Mouse (Mus musculus) thymus, postnatal 10 days (tissue): ENCODE data around the gene Gnat2.

Experiments used
- DNase-seq, 2 experiments: peaks; one replicate each; pipeline ENCODE4 v3.0.0; 2021; ENCODE audit warnings: low spot score in 2 of 2

Gnat2 gene

GRCm38 (mm10) chr3:108092536-108093115 is at the start of gene Gnat2:
Gnat2 (plus strand) TSS chr3:108092789.
- DNase-seq, result no peak

GRCm38 (mm10) chr3:108044394-108045140 is 48.0 kb upstream of the Gnat2 start, which contains the start of gene Gstm4:
Gstm4 (minus strand) TSS chr3:108044894.
- peak; percentile 73 to 75 for DNase-seq

GRCm38 (mm10) chr3:108046944-108047655 is 45.5 kb upstream of the Gnat2 start:
- DNase-seq, result no peak

GRCm38 (mm10) chr3:108048306-108048705 is 44.3 kb upstream of the Gnat2 start:
- no peak for DNase-seq

- no peak for DNase-seq
Measured at GRCm38 (mm10) chr3:108050493-108050892, 42.1 kb upstream of the Gnat2 start.

GRCm38 (mm10) chr3:108061420-108061819 is 31.2 kb upstream of the Gnat2 start:
- DNase-seq, result peak in 1 of 2 experiments; percentile 63

- no peak for DNase-seq
Measured at GRCm38 (mm10) chr3:108062648-108063047, 29.9 kb upstream of the Gnat2 start.

GRCm38 (mm10) chr3:108064672-108065071 is 27.9 kb upstream of the Gnat2 start:
- no peak for DNase-seq

- no peak for DNase-seq
Measured at GRCm38 (mm10) chr3:108065551-108065950, 27.0 kb upstream of the Gnat2 start.

- no peak for DNase-seq
Measured at GRCm38 (mm10) chr3:108067370-108067934, 25.1 kb upstream of the Gnat2 start.

GRCm38 (mm10) chr3:108068826-108069225 is 23.8 kb upstream of the Gnat2 start:
- no peak for DNase-seq

- DNase-seq, result no peak
Measured at GRCm38 (mm10) chr3:108069231-108069870, 23.2 kb upstream of the Gnat2 start.

GRCm38 (mm10) chr3:108070295-108071293 is 22.0 kb upstream of the Gnat2 start:
- peak; percentile 48 to 79 for DNase-seq

GRCm38 (mm10) chr3:108072983-108073569 is 19.5 kb upstream of the Gnat2 start:
- DNase-seq, result no peak

GRCm38 (mm10) chr3:108076836-108077235 is 15.8 kb upstream of the Gnat2 start:
- DNase-seq, result no peak

- no peak for DNase-seq
Measured at GRCm38 (mm10) chr3:108081681-108082080, 10.9 kb upstream of the Gnat2 start.

- no peak for DNase-seq
Measured at GRCm38 (mm10) chr3:108082251-108082875, 10.2 kb upstream of the Gnat2 start.

- DNase-seq, result no peak
Measured at GRCm38 (mm10) chr3:108083161-108083560, 9.4 kb upstream of the Gnat2 start.

GRCm38 (mm10) chr3:108083904-108084407 is 8.6 kb upstream of the Gnat2 start:
- DNase-seq, result no peak
